Mouse (Mus musculus): ENCODE results near the gene Csf2ra. TPM values are rescaled to one million over a fixed set of nuclear protein-coding genes. Genes with fewer than 3 reads are reported as not detected.
"Not testable (repeated sequence)": the region's sequence is repeated elsewhere in the genome, so short reads cannot be mapped to it uniquely, and the experiment has no call there.

Gene Csf2ra
- total RNA-seq (2021) = 10 to 100 TPM; 30.1 to 34.8 TPM
- long read RNA-seq, experiment 1, transcript Csf2ra-202 (5 exons, 2,277 nt) = major isoform, 10 of 67 reads
- long read RNA-seq, experiment 1, partial matches to known transcripts = 21 of 67 reads
- long read RNA-seq, experiment 1, other reads (novel, unspliced or antisense) = 35 of 67 reads
- long read RNA-seq, experiment 2, transcript Csf2ra-202 (5 exons, 2,277 nt) = major isoform, 6 of 37 reads
- long read RNA-seq, experiment 2, partial matches to known transcripts = 7 of 37 reads
- long read RNA-seq, experiment 2, other reads (novel, unspliced or antisense) = 24 of 37 reads

DNA sequence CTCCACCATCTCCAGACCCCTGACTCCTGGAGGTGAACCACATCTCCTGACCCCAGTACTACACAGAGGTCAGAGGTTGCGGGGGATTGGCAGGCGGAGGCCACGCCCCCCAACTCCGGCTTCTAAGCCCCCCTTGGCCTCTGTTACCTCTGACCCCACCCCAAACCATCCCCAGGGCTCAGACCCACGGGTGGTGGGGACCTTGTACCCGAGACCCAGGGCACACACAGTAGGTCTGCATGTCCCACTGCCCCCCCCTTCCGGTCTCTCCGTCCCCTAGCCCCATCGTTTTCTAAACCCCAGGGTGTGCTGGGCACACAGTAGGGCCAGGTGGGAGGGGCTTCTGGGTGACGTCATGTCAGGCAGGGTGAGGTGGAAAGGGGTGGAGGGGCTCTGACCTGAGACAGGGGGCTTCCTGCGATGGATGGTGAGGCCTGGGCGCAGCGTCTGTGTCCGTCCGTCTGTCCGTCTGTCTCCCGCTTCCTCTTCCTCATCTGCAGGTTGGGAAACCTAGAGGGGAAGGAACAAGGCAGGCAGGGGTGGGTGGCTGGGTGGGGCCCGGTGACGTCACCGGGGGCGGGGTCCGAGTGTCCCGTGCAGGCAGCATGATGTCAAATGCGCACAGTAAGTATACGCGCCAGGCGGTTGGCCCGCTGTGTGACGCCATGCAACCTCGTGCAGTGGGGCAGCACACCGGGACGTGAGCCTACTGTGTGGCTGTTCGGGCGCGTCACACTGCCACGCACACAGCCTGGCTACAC is at the start of gene Csf2ra:
Csf2ra (minus strand) TSS at position 489 of the 761 bp plus-strand sequence.
- DNase-seq (ENCODE audit: low spot score in 2 of 2) = no peak

DNA sequence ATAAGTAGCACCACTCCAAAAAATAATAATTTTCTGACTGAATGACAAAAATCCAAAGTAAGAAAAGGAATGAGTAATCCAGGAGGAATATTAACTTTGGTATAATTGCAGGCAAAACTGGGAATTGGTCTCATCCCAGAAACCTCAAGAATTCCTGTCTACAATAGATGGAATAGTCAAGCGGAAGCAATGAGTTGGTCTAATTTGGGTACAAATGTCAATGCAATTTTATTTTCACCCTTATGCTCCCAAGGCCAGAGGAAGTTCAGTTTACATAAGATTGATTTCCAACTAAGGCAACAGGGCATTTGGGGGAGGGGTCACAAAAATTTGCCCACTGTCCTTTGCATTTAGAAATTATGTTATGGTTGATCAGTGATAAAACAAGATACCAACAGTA is 47.2 kb upstream of the Csf2ra start:
- DNase-seq (ENCODE audit: low spot score in 2 of 2) = no peak

GRCm38 (mm10) chr19:61269141-61269540 is 40.9 kb upstream of the Csf2ra start:
- not testable (repeated sequence) for DNase-seq (ENCODE audit: low spot score in 2 of 2)

- DNase-seq (ENCODE audit: low spot score in 2 of 2) = no peak
Observed at GRCm38 (mm10) chr19:61267141-61267540, 38.9 kb upstream of the Csf2ra start.

DNA sequence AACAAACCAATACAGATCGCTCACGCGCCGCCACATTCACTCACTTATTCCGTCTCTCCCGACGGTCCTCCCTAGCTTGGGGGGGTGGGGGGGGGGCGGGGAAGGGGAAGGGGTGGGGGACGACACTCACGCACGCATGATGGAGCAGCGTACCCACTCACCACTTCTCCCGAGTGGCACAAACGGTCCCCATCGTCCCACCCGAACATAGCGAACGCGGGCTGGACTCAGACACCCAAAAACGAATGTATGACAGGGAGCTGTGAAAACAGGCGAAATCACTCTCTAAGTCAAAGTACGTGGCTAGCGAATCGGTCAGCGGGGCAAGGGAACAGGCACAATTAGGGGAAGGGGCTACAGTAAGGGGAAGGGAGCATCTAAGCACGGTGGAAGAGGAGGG is 38.4 kb upstream of the Csf2ra start:
- peak; percentile 7 to 9 for DNase-seq (ENCODE audit: low spot score in 2 of 2)

DNA sequence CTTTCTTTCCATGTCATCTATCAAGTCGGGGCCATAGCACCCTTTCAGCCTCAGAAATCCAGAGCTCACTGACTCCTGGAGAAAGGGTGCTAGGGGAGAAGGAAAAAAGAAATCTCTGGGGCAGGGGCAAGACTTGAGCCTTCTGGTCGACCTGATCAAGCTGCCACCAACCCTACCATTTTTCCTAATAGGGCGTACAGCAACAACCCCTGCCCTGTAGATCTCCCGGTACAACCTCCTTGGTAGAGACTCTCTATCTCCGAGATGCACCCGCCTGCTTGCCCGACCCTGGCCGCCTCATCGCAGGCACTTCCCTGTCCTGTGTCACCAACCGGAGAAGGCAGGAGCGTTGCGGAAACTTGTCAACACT is 38.0 kb upstream of the Csf2ra start:
- DNase-seq (ENCODE audit: low spot score in 2 of 2) = peak; percentile 7 to 11

GRCm38 (mm10) chr19:61265349-61266245 is 37.4 kb upstream of the Csf2ra start:
- peak; percentile 47 to 61 for DNase-seq (ENCODE audit: low spot score in 2 of 2)

GRCm38 (mm10) chr19:61264933-61265332 is 36.7 kb upstream of the Csf2ra start:
- DNase-seq (ENCODE audit: low spot score in 2 of 2) = no peak

- DNase-seq (ENCODE audit: low spot score in 2 of 2) = no peak
Observed at GRCm38 (mm10) chr19:61264227-61264626, 36.0 kb upstream of the Csf2ra start.

DNA sequence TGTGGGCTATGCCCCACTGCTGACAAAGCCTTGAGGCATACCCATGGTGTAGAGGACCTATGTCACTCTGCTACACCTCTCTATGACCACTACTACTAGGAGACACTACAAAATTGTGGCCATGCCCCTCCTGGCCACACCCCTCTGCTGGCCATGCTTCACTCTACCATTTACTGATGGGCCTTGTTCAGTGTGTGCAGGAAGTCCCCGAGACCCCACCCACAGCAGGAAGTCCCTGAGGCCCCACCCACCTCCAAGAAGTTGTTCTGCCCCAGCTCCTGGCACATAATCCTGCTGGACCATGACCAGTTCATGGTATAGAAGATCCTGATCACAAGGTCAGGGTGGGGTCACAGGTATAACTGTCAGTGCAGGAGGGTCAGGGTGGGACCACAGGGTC is 33.0 kb upstream of the Csf2ra start:
- DNase-seq (ENCODE audit: low spot score in 2 of 2) = no peak

DNA sequence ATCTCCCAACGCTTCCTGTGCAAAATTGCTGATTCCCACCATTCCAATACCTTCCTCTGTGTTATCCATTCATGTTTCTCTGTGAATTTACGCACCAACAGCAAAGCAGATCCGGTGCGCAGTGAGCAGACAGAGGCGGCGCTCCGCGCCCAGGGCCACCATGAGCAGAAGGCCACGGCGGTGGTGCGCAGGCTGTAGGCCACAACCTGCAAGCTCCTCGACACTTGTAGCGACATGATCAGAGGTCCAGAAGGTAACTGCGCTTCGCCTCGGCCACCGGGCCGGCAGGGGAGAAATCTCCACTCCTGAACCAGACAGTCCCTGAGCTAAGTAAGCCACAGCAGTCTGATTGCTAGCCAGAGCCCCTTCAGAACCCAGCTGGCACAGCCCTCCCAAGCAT is 29.5 kb upstream of the Csf2ra start:
- DNase-seq (ENCODE audit: low spot score in 2 of 2) = no peak

DNA sequence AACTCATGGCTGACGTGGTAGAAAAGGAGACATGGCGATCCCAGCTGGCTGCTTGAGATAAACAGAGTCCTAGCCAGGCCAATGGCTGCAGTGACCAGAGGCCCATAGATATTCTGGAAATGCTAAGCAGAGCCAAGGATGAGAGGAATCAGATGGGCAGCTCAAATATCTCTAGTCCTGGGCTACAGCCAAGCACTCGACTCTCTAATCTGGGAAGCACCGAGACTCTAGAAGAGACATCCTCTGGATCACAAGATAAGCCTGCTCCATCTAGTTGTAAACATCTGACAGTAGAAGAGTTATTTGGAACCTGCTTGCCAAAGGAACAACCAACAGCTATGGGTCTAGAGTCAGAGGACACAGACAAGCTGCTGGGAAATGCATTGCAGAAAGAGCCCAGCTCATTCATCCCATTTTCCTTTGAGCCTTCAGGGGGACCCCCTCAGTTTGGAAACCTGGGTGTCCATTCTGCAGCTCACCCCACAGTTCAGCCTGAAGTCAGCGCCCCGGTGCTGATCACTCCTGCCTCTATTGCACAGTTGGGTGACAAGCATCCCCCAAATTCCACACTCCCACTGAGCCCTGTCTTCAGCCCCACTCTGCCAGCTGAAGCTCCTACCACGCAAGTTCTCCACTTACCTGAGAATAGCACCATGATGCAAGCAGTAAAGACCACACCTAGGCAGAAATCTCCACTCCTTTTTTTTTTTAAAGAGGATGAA is 28.1 kb upstream of the Csf2ra start:
- no peak for DNase-seq (ENCODE audit: low spot score in 2 of 2)

DNA sequence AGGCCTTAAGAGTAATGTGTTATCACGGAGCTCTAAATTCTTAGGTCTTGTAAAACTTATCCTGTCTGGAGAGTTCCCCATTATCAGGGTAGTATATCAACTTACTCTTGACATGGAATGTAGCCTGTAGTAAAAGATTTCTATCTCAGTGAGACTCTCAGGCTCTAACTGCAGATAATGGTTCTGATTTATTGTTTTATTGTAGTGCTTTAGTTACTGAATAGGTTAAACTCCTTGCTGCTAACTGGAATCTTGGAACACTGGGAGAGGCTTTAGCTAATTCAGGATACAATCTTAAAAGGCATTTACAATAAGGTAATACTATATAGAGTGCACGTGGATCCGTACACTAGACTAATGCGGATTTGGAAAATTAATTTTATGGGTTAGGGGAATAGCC is 19.1 kb upstream of the Csf2ra start:
- not testable (repeated sequence) for DNase-seq (ENCODE audit: low spot score in 2 of 2)

DNA sequence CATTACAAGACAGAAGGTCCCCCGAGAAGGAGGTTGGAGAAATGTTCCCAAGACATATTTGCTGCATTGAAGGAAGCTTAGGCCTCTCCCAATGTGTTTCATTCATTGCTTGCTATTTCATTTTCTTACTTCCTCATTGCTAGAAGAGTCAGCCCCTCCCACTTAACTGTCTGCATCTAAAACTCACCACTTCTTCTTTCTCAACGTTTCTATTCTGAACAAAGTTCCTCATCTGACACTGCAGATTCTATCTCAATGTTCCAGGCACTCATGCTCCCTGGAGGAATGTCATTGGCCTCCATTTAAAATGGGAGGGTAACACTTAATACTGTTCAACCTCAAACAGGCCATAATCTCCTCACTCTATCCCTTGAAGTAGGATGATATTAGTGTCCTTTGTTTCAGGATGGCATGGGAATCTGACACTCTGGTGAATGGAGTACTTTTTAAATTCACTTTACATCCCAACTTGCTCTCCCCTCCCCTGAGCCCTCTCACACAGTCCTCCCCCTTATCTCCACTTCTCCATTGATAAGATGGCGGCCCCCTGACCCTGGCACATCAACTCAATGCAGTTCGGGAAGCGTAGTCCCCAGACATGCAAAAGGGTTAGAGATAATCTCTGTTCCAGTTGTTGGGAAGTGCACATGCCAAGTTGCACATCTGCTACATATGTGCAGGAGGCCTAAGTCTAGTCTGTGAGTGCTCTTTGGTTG is 16.6 kb upstream of the Csf2ra start:
- DNase-seq (ENCODE audit: low spot score in 2 of 2) = no peak

DNA sequence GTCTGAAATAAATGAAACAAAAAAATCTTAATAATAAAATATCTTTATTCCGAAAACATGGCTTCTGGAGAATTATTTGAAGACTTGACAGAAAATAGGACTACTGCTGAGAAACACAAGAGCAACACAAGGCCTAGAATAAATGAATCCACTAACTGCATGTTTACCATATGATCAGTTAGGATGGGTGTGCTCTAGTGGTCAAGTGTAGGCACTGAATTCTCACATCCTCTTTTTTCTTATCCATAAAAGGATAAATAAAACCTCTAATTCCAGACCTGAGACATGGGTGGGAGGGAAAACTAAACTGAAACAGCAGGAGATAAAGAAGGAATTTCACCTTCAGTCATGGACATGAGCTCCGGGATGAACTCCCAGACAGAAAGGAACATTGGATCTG is 9.7 kb upstream of the Csf2ra start:
- no peak for DNase-seq (ENCODE audit: low spot score in 2 of 2)

DNA sequence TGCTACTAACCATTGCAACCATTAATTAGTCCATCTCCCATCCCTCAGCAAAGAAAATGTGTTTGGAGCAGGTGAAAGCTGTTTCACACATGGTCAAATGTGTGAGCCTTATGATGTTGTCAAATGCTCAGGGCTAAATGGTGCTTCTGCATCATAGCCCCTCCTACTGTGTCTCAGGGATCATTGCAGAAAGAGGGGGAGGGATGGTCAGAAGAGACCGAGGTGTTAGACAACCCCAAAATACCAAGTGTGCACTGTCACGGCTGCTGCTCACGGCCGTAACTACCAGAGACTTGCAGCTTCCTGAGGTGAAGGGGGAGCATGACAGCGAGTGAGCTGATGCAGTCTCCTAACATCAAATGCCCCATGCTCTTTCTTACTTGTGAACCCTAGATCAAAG is 6.3 kb upstream of the Csf2ra start:
- no peak for DNase-seq (ENCODE audit: low spot score in 2 of 2)

GRCm38 (mm10) chr19:61226928-61227854 is 1.0 kb downstream of the Csf2ra start:
- peak; percentile 77 to 85 for DNase-seq (ENCODE audit: low spot score in 2 of 2)

DNA sequence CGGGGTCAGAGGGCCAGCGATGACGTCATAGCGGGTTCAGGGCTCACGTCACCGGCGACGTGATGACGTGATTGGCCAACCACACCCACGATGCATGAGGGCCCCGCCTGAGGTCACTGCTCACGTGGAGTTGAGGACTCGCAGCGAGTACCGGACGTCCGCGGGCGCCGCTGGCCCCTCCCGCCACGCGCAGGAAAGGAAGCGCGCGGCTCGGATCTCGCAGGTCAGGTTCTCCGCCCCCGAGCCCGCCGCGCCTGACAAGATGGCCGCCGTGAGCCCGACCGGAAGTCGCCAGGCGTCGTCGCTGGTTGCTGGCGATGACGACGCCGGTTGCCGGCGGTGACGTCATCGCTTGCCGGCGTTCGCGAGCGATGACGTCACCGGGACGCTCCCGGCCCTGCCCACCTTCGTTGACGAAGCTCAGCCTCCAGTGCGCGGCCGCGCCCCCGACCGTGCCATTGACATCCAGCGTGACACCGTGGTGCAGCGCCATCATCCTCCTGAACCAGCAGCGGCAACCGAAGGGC is 1.8 kb downstream of the Csf2ra start:
- peak; percentile 69 to 81 for DNase-seq (ENCODE audit: low spot score in 2 of 2)

Measured in left cerebral cortex, adult 18-20 months (tissue).